Mouse (Mus musculus): ENCODE results near the gene Ly86.

The Ly86 gene

DNA sequence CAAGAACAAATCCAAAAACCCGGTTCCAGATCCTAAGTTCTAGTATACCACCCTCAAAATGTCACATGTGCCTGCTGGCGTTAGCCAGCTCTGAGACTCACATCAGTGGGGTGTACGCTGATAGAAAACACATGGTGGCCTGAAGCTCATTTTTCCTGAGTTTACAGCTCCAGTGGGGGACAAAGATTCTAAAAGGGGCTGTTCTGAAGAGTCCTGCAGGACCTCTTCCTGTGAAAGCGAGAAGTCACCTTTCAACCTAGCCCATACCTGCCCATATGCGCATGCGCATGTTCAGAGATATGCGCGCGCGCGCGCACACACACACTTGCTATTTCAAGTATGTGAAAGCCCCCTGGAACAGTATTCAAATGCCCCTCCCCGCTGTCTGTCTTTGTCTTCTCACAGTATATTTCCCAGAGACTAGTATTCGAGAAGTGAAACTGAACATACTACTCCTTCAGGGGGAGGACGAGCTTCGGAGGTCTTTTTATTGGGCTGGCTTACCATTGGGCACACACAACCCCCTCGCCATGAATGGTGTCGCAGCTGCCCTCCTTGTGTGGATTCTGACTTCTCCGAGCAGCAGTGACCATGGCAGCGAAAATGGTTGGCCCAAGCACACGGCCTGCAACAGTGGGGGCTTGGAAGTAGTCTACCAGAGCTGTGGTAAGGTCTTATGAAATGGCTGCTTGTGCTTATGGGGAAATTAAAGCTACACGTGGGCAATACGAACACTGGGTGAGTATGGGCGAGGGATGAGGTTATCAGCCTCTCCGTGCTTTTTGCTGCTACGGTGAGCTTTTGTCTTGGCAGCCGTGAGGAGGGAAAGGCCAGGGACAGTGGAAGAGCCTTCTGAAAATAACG lies at the start of gene Ly86:
TSS of gene Ly86 (plus strand) at position 300 of the 864 bp plus-strand sequence.
- Histone ChIP-seq H3K4me3 (replicated peaks; ENCODE audit: low read length) (no peak within 1 kb of the TSS), H3K27me3 (ENCODE audit: insufficient read depth, low read length) (no peaks in the 10 kb centered on the region; the same call in 1 of the 2 replicates), H3K36me3 (ENCODE audit: insufficient read depth, low read length) (no peaks in the 10 kb centered on the region), H3K4me1 (replicated peaks; ENCODE audit: low read depth, low read length) (peaks cover 14% of the 10 kb centered on the region), H3K9me3 (ENCODE audit: low read length) (no peaks in the 10 kb centered on the region)
- peak; percentile 82; the same call in 1 of the 2 replicates for TF ChIP-seq POU5F1 (IDR thresholded peaks at IDR 0.05; ENCODE audit: borderline replicate concordance, low read length)
- TF ChIP-seq NANOG (IDR thresholded peaks at IDR 0.05; ENCODE audit: borderline replicate concordance, low read length) = no peak

GRCm38 (mm10) chr13:37297886-37298285 lies 47.1 kb upstream of the Ly86 start:
- Histone ChIP-seq H3K4me1 (replicated peaks; ENCODE audit: low read depth, low read length) (no peaks in the 10 kb centered on the region), H3K36me3 (ENCODE audit: insufficient read depth, low read length) (no peaks in the 10 kb centered on the region), H3K9me3 (ENCODE audit: low read length) (no peaks in the 10 kb centered on the region), H3K4me3 (replicated peaks; ENCODE audit: low read length) (no peak overlapping the region), H3K27me3 (ENCODE audit: insufficient read depth, low read length) (no peaks in the 10 kb centered on the region)
- TF ChIP-seq POU5F1 (IDR thresholded peaks at IDR 0.05; ENCODE audit: borderline replicate concordance, low read length) (no peak), NANOG (IDR thresholded peaks at IDR 0.05; ENCODE audit: borderline replicate concordance, low read length) (no peak), CTCF (conservative IDR thresholded peaks at IDR 0.05; ENCODE audit: low read length) (no peak)

- H3K36me3 ChIP-seq (ENCODE audit: insufficient read depth, low read length) = no peaks in the 10 kb centered on the region
- no peak overlapping the region for H3K4me3 ChIP-seq (replicated peaks; ENCODE audit: low read length)
- H3K4me1 ChIP-seq (replicated peaks; ENCODE audit: low read depth, low read length) = no peaks in the 10 kb centered on the region
- no peaks in the 10 kb centered on the region for H3K9me3 ChIP-seq (ENCODE audit: low read length)
- TF ChIP-seq NANOG (IDR thresholded peaks at IDR 0.05; ENCODE audit: borderline replicate concordance, low read length) = no peak
- TF ChIP-seq CTCF (conservative IDR thresholded peaks at IDR 0.05; ENCODE audit: low read length) = no peak
- no peak for TF ChIP-seq POU5F1 (IDR thresholded peaks at IDR 0.05; ENCODE audit: borderline replicate concordance, low read length)
- H3K27me3 ChIP-seq (ENCODE audit: insufficient read depth, low read length) = no peaks in the 10 kb centered on the region
Measured at GRCm38 (mm10) chr13:37298856-37299255, 46.2 kb upstream of the Ly86 start.

DNA sequence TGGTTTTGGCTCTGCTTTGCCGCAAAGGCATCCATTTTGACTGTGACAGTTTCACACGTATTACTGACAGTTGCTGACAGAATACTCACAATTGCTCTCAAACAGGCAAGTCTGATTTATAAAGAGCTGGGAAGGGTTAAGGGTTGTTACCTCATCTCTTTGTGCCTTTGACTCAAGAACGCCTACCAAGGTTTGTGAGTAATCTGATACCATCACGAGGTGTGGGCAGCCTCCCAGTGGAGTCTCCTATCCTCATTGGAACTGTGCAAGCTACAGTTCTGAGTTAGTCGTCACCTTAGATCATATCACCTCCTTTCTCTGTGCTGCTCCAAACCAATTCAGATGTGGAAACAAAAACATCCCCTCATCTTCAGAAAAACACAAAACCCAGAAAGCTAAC lies 42.1 kb upstream of the Ly86 start:
- TF ChIP-seq NANOG (IDR thresholded peaks at IDR 0.05; ENCODE audit: borderline replicate concordance, low read length) (no peak), CTCF (conservative IDR thresholded peaks at IDR 0.05; ENCODE audit: low read length) (no peak)
- H3K9me3 ChIP-seq (ENCODE audit: low read length) = no peaks in the 10 kb centered on the region
- H3K36me3 ChIP-seq (ENCODE audit: insufficient read depth, low read length) = no peaks in the 10 kb centered on the region
- H3K4me3 ChIP-seq (replicated peaks; ENCODE audit: low read length) = no peak overlapping the region
- H3K27me3 ChIP-seq (ENCODE audit: insufficient read depth, low read length) = no peaks in the 10 kb centered on the region
- H3K4me1 ChIP-seq (replicated peaks; ENCODE audit: low read depth, low read length) = no peaks in the 10 kb centered on the region

GRCm38 (mm10) chr13:37308006-37308405 lies 37.0 kb upstream of the Ly86 start:
- TF ChIP-seq CTCF (conservative IDR thresholded peaks at IDR 0.05; ENCODE audit: low read length) (no peak), POU5F1 (IDR thresholded peaks at IDR 0.05; ENCODE audit: borderline replicate concordance, low read length) (no peak)
- H3K4me1 ChIP-seq (replicated peaks; ENCODE audit: low read depth, low read length) = peaks cover 20% of the 10 kb centered on the region
- no peak overlapping the region for H3K4me3 ChIP-seq (replicated peaks; ENCODE audit: low read length)
- H3K27me3 ChIP-seq (ENCODE audit: insufficient read depth, low read length) = peaks cover 27% of the 10 kb centered on the region
- H3K36me3 ChIP-seq (ENCODE audit: insufficient read depth, low read length) = no peaks in the 10 kb centered on the region
- H3K9me3 ChIP-seq (ENCODE audit: low read length) = no peaks in the 10 kb centered on the region

DNA sequence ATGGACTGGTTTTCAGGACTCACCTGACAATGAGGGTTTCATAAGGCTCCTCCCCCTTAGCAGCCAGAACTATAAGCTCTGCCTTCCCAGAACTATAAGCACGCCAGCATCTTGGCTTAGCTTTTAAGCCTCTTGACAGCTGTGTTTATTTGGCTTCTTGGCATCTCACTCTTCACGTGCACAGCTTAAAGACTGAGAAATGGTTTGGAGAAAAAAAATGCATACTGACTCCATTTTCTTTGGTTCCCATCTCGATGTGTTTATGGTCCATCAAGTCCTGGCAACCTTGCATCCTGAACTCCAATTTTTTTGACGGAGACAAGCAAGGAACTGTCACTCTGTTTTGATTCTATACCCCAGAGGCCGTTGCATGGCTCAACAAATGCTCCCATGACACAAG lies 35.7 kb upstream of the Ly86 start:
- TF ChIP-seq NANOG (IDR thresholded peaks at IDR 0.05; ENCODE audit: borderline replicate concordance, low read length) = no peak
- no peak for TF ChIP-seq POU5F1 (IDR thresholded peaks at IDR 0.05; ENCODE audit: borderline replicate concordance, low read length)
- no peak for TF ChIP-seq CTCF (conservative IDR thresholded peaks at IDR 0.05; ENCODE audit: low read length)
- no peak overlapping the region for H3K4me3 ChIP-seq (replicated peaks; ENCODE audit: low read length)
- H3K9me3 ChIP-seq (ENCODE audit: low read length) = no peaks in the 10 kb centered on the region
- peaks cover 20% of the 10 kb centered on the region for H3K4me1 ChIP-seq (replicated peaks; ENCODE audit: low read depth, low read length)
- no peaks in the 10 kb centered on the region for H3K36me3 ChIP-seq (ENCODE audit: insufficient read depth, low read length)
- H3K27me3 ChIP-seq (ENCODE audit: insufficient read depth, low read length) = peaks cover 37% of the 10 kb centered on the region

DNA sequence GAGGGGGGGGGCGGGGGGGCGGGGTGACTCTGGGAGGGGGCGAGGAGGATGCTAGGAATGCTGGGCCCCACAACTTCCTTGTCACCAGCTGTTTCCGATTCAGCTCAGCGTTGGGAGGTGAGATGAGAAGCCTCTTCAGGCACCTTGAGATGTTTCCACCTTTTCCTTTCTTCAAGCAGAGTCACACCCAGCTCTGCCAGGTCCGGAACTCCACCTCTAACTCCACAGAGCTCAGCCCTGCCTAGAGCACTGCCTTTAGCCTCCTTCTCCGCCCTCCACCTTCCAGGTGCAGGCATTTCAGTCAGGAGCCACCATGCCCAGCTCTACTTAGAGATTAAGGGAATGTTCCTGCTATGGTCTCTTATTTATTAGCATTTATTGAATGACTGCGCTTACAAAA lies 34.7 kb upstream of the Ly86 start:
- Histone ChIP-seq H3K4me1 (replicated peaks; ENCODE audit: low read depth, low read length) (peaks cover 20% of the 10 kb centered on the region), H3K9me3 (ENCODE audit: low read length) (no peaks in the 10 kb centered on the region), H3K36me3 (ENCODE audit: insufficient read depth, low read length) (no peaks in the 10 kb centered on the region), H3K4me3 (replicated peaks; ENCODE audit: low read length) (no peak overlapping the region), H3K27me3 (ENCODE audit: insufficient read depth, low read length) (peaks cover 43% of the 10 kb centered on the region)
- TF ChIP-seq CTCF (conservative IDR thresholded peaks at IDR 0.05; ENCODE audit: low read length) = no peak

- peaks cover 20% of the 10 kb centered on the region for H3K4me1 ChIP-seq (replicated peaks; ENCODE audit: low read depth, low read length)
Measured at GRCm38 (mm10) chr13:37311555-37312221, 33.3 kb upstream of the Ly86 start.

More at GRCm38 (mm10) chr13:37311555-37312221, 33.3 kb upstream of the Ly86 start:
- peak overlapping the region; percentile 76 for H3K4me3 ChIP-seq (replicated peaks; ENCODE audit: low read length)
- TF ChIP-seq POU5F1 (IDR thresholded peaks at IDR 0.05; ENCODE audit: borderline replicate concordance, low read length) (no peak), CTCF (conservative IDR thresholded peaks at IDR 0.05; ENCODE audit: low read length) (no peak)
- H3K9me3 ChIP-seq (ENCODE audit: low read length) = peaks cover 1% of the 10 kb centered on the region; the same call in 1 of the 2 replicates
- H3K27me3 ChIP-seq (ENCODE audit: insufficient read depth, low read length) = peaks cover 47% of the 10 kb centered on the region
- H3K36me3 ChIP-seq (ENCODE audit: insufficient read depth, low read length) = no peaks in the 10 kb centered on the region
